Mouse (Mus musculus) adrenal gland, adult 8-10 months (tissue): ENCODE data around the gene R3hdm4. TPM values are rescaled to one million over a fixed set of nuclear protein-coding genes. Genes with fewer than 3 reads are reported as not detected.

Experiments used
- DNase-seq: peaks from one replicate; pipeline ENCODE4 v3.0.0; 2022
- total RNA-seq, 4 experiments: library from RNA; stranded (reverse); gene quantifications; 2 replicates each; pipeline ENCODE4 v1.2.4; 2022

Gene R3hdm4
- total RNA-seq, 4 experiments from 2014 or later, result 99.4 to 132 (median 112) TPM

- no peak for DNase-seq
Observed at GRCm38 (mm10) chr10:79940749-79941148, 19.7 kb upstream of the R3hdm4 start.

GRCm38 (mm10) chr10:79937775-79938526 is 16.9 kb upstream of the R3hdm4 start:
- DNase-seq, result no peak

GRCm38 (mm10) chr10:79936911-79937441 is 16.0 kb upstream of the R3hdm4 start:
- DNase-seq, result peak; percentile 84

- DNase-seq, result no peak
Observed at GRCm38 (mm10) chr10:79936284-79936910, 15.4 kb upstream of the R3hdm4 start.

- no peak for DNase-seq
Observed at GRCm38 (mm10) chr10:79934794-79935569, 14.0 kb upstream of the R3hdm4 start.

- DNase-seq, result peak; percentile 79
Observed at GRCm38 (mm10) chr10:79934272-79934721, 13.3 kb upstream of the R3hdm4 start.

- no peak for DNase-seq
Observed at GRCm38 (mm10) chr10:79933861-79934260, 12.9 kb upstream of the R3hdm4 start.

GRCm38 (mm10) chr10:79933145-79933679 is 12.2 kb upstream of the R3hdm4 start:
- no peak for DNase-seq

GRCm38 (mm10) chr10:79932736-79933135 is 11.7 kb upstream of the R3hdm4 start:
- DNase-seq, result no peak

GRCm38 (mm10) chr10:79931797-79932196 is 10.8 kb upstream of the R3hdm4 start:
- no peak for DNase-seq

- DNase-seq, result no peak
Observed at GRCm38 (mm10) chr10:79930826-79931186, 9.8 kb upstream of the R3hdm4 start.

- DNase-seq, result no peak
Observed at GRCm38 (mm10) chr10:79929967-79930825, 9.2 kb upstream of the R3hdm4 start.

GRCm38 (mm10) chr10:79928907-79929701 is 8.1 kb upstream of the R3hdm4 start:
- DNase-seq, result no peak

GRCm38 (mm10) chr10:79928030-79928694 is 7.2 kb upstream of the R3hdm4 start:
- DNase-seq, result no peak

- DNase-seq, result no peak
Observed at GRCm38 (mm10) chr10:79927324-79928029, 6.5 kb upstream of the R3hdm4 start.

GRCm38 (mm10) chr10:79926491-79927323 is 5.7 kb upstream of the R3hdm4 start, which contains the start of gene Arid3a:
TSS of gene Arid3a (plus strand) at chr10:79927043.
- DNase-seq, result peak; percentile 80

GRCm38 (mm10) chr10:79925785-79926490 is 4.9 kb upstream of the R3hdm4 start:
- no peak for DNase-seq
